Mouse (Mus musculus) ES-E14 (cell line): ENCODE measurements at regions not wholly inside any gene's neighbourhood (a gene's known extent, or its start where the extent isn't known, plus 50 kb on each side); places are given as distances from the start of the nearest gene placed in this dataset.

Source experiments
- CHD2 ChIP-seq: IDR thresholded peaks from 2 replicates; pipeline ENCODE4 v1.6.1; 2014; ENCODE audit warnings: mild to moderate bottlenecking, low read depth, low read length, inconsistent platforms
- HCFC1 ChIP-seq: IDR thresholded peaks from 2 replicates; pipeline ENCODE4 v1.6.1; 2012; ENCODE audit warnings: low read length, inconsistent platforms, borderline replicate concordance; ENCODE audit not compliant: insufficient read depth
- MAFK ChIP-seq: IDR thresholded peaks from 2 replicates; pipeline ENCODE4 v1.6.1; 2014; ENCODE audit warnings: mild to moderate bottlenecking, low read depth, low read length, inconsistent platforms; ENCODE audit not compliant: insufficient read depth
- ZC3H11A ChIP-seq: IDR thresholded peaks from 2 replicates; pipeline ENCODE4 v1.6.1; 2012; ENCODE audit warnings: low read depth, mild to moderate bottlenecking, inconsistent platforms, low read length, borderline replicate concordance
- ZNF384 ChIP-seq: IDR thresholded peaks from 2 replicates; pipeline ENCODE4 v1.6.1; 2012; ENCODE audit warnings: low read depth, low read length, inconsistent platforms

- TF ChIP-seq MAFK (no peak), ZNF384 (no peak), CHD2 (no peak), HCFC1 (no peak), ZC3H11A (no peak)
Measured at GRCm38 (mm10) chr2:169452956-169453355, 134.6 kb downstream of the Gm11011 start.
